Mouse (Mus musculus): ENCODE data around the gene Jsrp1.

The Jsrp1 gene

GRCm38 (mm10) chr10:80813366-80813765, at the start of gene Jsrp1:
TSS of gene Jsrp1 (minus strand) at chr10:80813498.
- no peak for DNase-seq

GRCm38 (mm10) chr10:80862305-80862704, 49.0 kb upstream of the Jsrp1 start:
- DNase-seq = no peak

- no peak for DNase-seq
These were observed 45.1 kb upstream of the Jsrp1 start for GRCm38 (mm10) chr10:80858350-80858935.

- DNase-seq = no peak
These were observed 44.5 kb upstream of the Jsrp1 start for GRCm38 (mm10) chr10:80857848-80858247.

GRCm38 (mm10) chr10:80857386-80857785, 44.1 kb upstream of the Jsrp1 start:
- no peak for DNase-seq

- DNase-seq = no peak
These were observed 43.6 kb upstream of the Jsrp1 start for GRCm38 (mm10) chr10:80856908-80857307.

GRCm38 (mm10) chr10:80856267-80856666, 43.0 kb upstream of the Jsrp1 start:
- no peak for DNase-seq

- no peak for DNase-seq
These were observed 42.4 kb upstream of the Jsrp1 start for GRCm38 (mm10) chr10:80855749-80856073.

- DNase-seq = peak; percentile 98
These were observed 41.8 kb upstream of the Jsrp1 start, which contains the start of the genes Lsm7 and Sppl2b for GRCm38 (mm10) chr10:80854913-80855748. TSS of gene Lsm7 (minus strand) at chr10:80855209. TSS of gene Sppl2b (plus strand) at chr10:80855275.

- DNase-seq = no peak
These were observed 35.3 kb upstream of the Jsrp1 start for GRCm38 (mm10) chr10:80848571-80848970.

GRCm38 (mm10) chr10:80845732-80846131, 32.4 kb upstream of the Jsrp1 start:
- DNase-seq = no peak

- DNase-seq = no peak
These were observed 31.9 kb upstream of the Jsrp1 start for GRCm38 (mm10) chr10:80845055-80845693.

- peak; percentile 72 for DNase-seq
These were observed 30.7 kb upstream of the Jsrp1 start, which contains the start of gene Lingo3 for GRCm38 (mm10) chr10:80843931-80844547. TSS of gene Lingo3 (minus strand) at chr10:80844039.

- DNase-seq = no peak
These were observed 30.0 kb upstream of the Jsrp1 start for GRCm38 (mm10) chr10:80843087-80843930.

- DNase-seq = no peak
These were observed 29.0 kb upstream of the Jsrp1 start for GRCm38 (mm10) chr10:80842334-80842733.

GRCm38 (mm10) chr10:80841685-80842084, 28.4 kb upstream of the Jsrp1 start:
- DNase-seq = no peak

- DNase-seq = no peak
These were observed 26.6 kb upstream of the Jsrp1 start for GRCm38 (mm10) chr10:80839848-80840247.

GRCm38 (mm10) chr10:80838346-80838912, 25.1 kb upstream of the Jsrp1 start:
- DNase-seq = no peak

GRCm38 (mm10) chr10:80837827-80838226, 24.5 kb upstream of the Jsrp1 start:
- no peak for DNase-seq

GRCm38 (mm10) chr10:80836949-80837379, 23.7 kb upstream of the Jsrp1 start:
- DNase-seq = no peak

GRCm38 (mm10) chr10:80835617-80836016, 22.3 kb upstream of the Jsrp1 start:
- DNase-seq = no peak

- no peak for DNase-seq
These were observed 19.5 kb upstream of the Jsrp1 start for GRCm38 (mm10) chr10:80832818-80833217.

Data from right cerebral cortex, postnatal 25 days (tissue).